In the genomic region with DNA sequence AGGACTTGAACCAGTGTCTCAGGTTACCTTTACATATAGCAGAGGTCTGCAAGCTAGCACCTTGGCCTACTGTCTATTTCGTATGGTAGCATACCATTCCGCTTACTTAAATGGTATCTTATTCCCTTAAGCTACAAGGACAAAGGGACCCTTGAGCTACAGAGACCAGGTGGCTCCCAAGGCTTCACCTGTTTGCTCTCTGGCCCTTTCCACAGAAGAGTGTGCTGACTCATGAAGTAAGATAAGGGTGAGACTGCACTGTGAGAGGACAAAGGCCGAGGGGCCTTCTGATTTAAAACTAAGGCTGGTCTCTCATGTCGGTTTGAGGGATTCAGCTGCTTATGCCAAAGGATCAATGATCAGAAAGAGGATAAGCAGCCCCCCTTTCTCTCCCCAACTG, we compare ENCODE assay signal across 22 mouse cellular contexts. TPM values are rescaled to one million over a fixed set of nuclear protein-coding genes. Genes with fewer than 3 reads are reported as not detected.
DNase-seq lines count a peak whose midpoint lies in the region; ATAC-seq and TF ChIP-seq lines count a peak whose summit lies in the region.
"Had no signal": no experiment of that assay in that cellular context is flagged by ENCODE, and none has a peak within 500 bp of the region (broad histone marks: within the 10 kb centered on the region; RNA-seq: fewer than 3 reads in every experiment).

No protein-coding gene starts in this region.

- H3K4me3 ChIP-seq in MEL (ENCODE audit: control insufficient read depth in 1 of 2, insufficient read depth in 1 of 2, low read depth in 2 of 2, low read length in 2 of 2) = no peak overlapping the region
- H3K4me3 ChIP-seq in intestine, embryonic 16.5 days (ENCODE audit: low read length) = no peak overlapping the region
- H3K4me3 ChIP-seq in stomach, embryonic 15.5 days (replicated peaks) = no peak overlapping the region
- H3K4me3 ChIP-seq: forebrain, embryonic 10.5 days; forebrain, embryonic 13.5 days; heart, embryonic 13.5 days had no signal

- TF ChIP-seq CTCF in MEL (IDR thresholded peaks at IDR 0.05 in 2 of 3, conservative IDR thresholded peaks at IDR 0.05 in 1 of 3; ENCODE audit: control insufficient read depth in 1 of 3, insufficient read depth in 1 of 3, low read depth in 2 of 3, low read length in 3 of 3, poor library complexity in 1 of 3, severe bottlenecking in 1 of 3) = no peak

- ATAC-seq in intestine, embryonic 16.5 days = peak; percentile 95
- 0 out of 2 replicates have a peak, but pooled peaks have one; percentile 60 for ATAC-seq in stomach, embryonic 15.5 days (ENCODE audit: insufficient read depth, low FRiP score, low read depth)
- ATAC-seq: forebrain, embryonic 13.5 days; forebrain, embryonic 16.5 days; Patski had no signal

- peaks cover 2 to 7% of the 10 kb centered on the region in 2 experiments; a peak in 3 of 4 replicates for H3K4me1 ChIP-seq in MEL (ENCODE audit: control insufficient read depth in 1 of 2, insufficient read depth in 2 of 2, low read length in 2 of 2)
- H3K4me1 ChIP-seq in intestine, embryonic 16.5 days (ENCODE audit: control insufficient read depth, insufficient read depth, low read length) = no peaks in the 10 kb centered on the region
- H3K4me1 ChIP-seq in stomach, embryonic 15.5 days = no peaks in the 10 kb centered on the region
- H3K4me1 ChIP-seq: forebrain, embryonic 10.5 days; forebrain, embryonic 13.5 days; heart, embryonic 13.5 days had no signal

- no peak overlapping the region for H3K27ac ChIP-seq in MEL (ENCODE audit: control insufficient read depth, low read depth, low read length)
- peak overlapping the region; percentile 54; the same call in 1 of the 2 replicates for H3K27ac ChIP-seq in intestine, embryonic 16.5 days (ENCODE audit: low read length)
- no peak overlapping the region for H3K27ac ChIP-seq in stomach, embryonic 15.5 days
- H3K27ac ChIP-seq: forebrain, embryonic 10.5 days; forebrain, embryonic 13.5 days; heart, embryonic 13.5 days; hindbrain, embryonic 14.5 days had no signal

- peaks cover 0 to 5% of the 10 kb centered on the region in 2 experiments; a peak in 2 of 4 replicates for H3K36me3 ChIP-seq in MEL (ENCODE audit: control insufficient read depth in 1 of 2, insufficient read depth in 2 of 2, low read length in 2 of 2)
- no peaks in the 10 kb centered on the region for H3K36me3 ChIP-seq in intestine, embryonic 16.5 days (ENCODE audit: control insufficient read depth, insufficient read depth, low read length)
- H3K36me3 ChIP-seq in stomach, embryonic 15.5 days = no peaks in the 10 kb centered on the region
- H3K36me3 ChIP-seq: forebrain, embryonic 10.5 days; heart, embryonic 13.5 days had no signal

- 70% methylated on average over 4 of the region's 4 CpGs for WGBS in intestine, embryonic 16.5 days
- WGBS in stomach, embryonic 15.5 days = 77% methylated on average over 4 of the region's 4 CpGs

- no peak overlapping the region for H3K9ac ChIP-seq in MEL (ENCODE audit: control insufficient read depth, low read depth, low read length, poor library complexity, severe bottlenecking)
- H3K9ac ChIP-seq in intestine, embryonic 16.5 days (ENCODE audit: low read depth, low read length) = no peak overlapping the region
- H3K9ac ChIP-seq in stomach, embryonic 15.5 days = no peak overlapping the region
- H3K9ac ChIP-seq: forebrain, embryonic 13.5 days; heart, embryonic 13.5 days; hindbrain, embryonic 14.5 days had no signal

- H3K4me2 ChIP-seq in intestine, embryonic 16.5 days (ENCODE audit: low read depth, low read length) = no peak overlapping the region
- no peak overlapping the region for H3K4me2 ChIP-seq in stomach, embryonic 15.5 days
- H3K4me2 ChIP-seq: forebrain, embryonic 13.5 days; heart, embryonic 13.5 days; hindbrain, embryonic 14.5 days had no signal

- DNase-seq in MEL (ENCODE audit: low read depth, low spot score) = peak; percentile 1
- DNase-seq in yolk sac, embryonic 10.5 days (ENCODE audit: low spot score) = peak; percentile 41
- no peak for DNase-seq in gastrocnemius, adult 8-10 months (ENCODE audit: low spot score in 2 of 2)
- no peak for DNase-seq in lung, adult 18-20 months
- DNase-seq in lung, postnatal 14 days = no peak
- DNase-seq: adrenal gland, postnatal 10 days; adrenal gland, postnatal 36 days; cerebellum, adult 18-20 months; cerebellum, adult 9-10 months; cerebellum, postnatal 14 days; gastrocnemius, postnatal 14 days; heart, adult 18-20 months; heart, postnatal 14 days; heart, postnatal 4 days had no signal

- TF ChIP-seq POLR2A in MEL (IDR thresholded peaks at IDR 0.05; ENCODE audit: control insufficient read depth in 1 of 2, insufficient read depth in 1 of 2, low read depth in 1 of 2, low read length in 2 of 2, poor library complexity in 1 of 2) = no peak

- no peak for TF ChIP-seq RAD21 in MEL (IDR thresholded peaks at IDR 0.05; ENCODE audit: low read depth, low read length)

- H3K9me3 ChIP-seq in MEL (replicated peaks; ENCODE audit: insufficient read depth, low read length) = no peaks in the 10 kb centered on the region
- H3K9me3 ChIP-seq in intestine, embryonic 16.5 days (ENCODE audit: control insufficient read depth, low read length) = no peaks in the 10 kb centered on the region
- no peaks in the 10 kb centered on the region for H3K9me3 ChIP-seq in stomach, embryonic 15.5 days
- H3K9me3 ChIP-seq: forebrain, embryonic 10.5 days; forebrain, embryonic 13.5 days; heart, embryonic 13.5 days had no signal

- no peaks in the 10 kb centered on the region for H3K79me2 ChIP-seq in MEL (ENCODE audit: control insufficient read depth, insufficient read depth, low read length, poor library complexity)

- H3K27me3 ChIP-seq in MEL (ENCODE audit: control insufficient read depth in 1 of 2, insufficient read depth in 2 of 2, low read length in 2 of 2) = no peaks in the 10 kb centered on the region; a peak in 1 of 4 replicates
- 0 out of 2 replicates have a peak, but pooled peaks cover 2% of the 10 kb centered on the region for H3K27me3 ChIP-seq in intestine, embryonic 16.5 days (replicated peaks; ENCODE audit: control insufficient read depth, insufficient read depth, low read length)
- H3K27me3 ChIP-seq in stomach, embryonic 15.5 days (replicated peaks) = no peaks in the 10 kb centered on the region
- H3K27me3 ChIP-seq: forebrain, embryonic 13.5 days; heart, embryonic 13.5 days had no signal

- TF ChIP-seq EP300 in MEL (IDR thresholded peaks at IDR 0.05; ENCODE audit: low read depth in 1 of 2, low read length in 2 of 2) = no peak

TF ChIP-seq in MEL, 35 proteins besides CTCF, POLR2A, EP300 and RAD21:
- TF ChIP-seq BHLHE40 (IDR thresholded peaks at IDR 0.05; ENCODE audit: borderline replicate concordance, low read depth, low read length) (no peak), POLR2AphosphoS2 (IDR thresholded peaks at IDR 0.05; ENCODE audit: low read length) (no peak), MYB (IDR thresholded peaks at IDR 0.05; ENCODE audit: low read depth, low read length) (no peak), TAL1 (IDR thresholded peaks at IDR 0.05; ENCODE audit: low read length) (no peak), MAX (IDR thresholded peaks at IDR 0.05; ENCODE audit: low read length) (no peak)
TF ChIP-seq in MEL: peak in this region for 0.

RNA-seq across cellular contexts. Expression of a gene that starts 15.1 kb away (rescaled TPM):
- total RNA-seq in MEL (2012; rRNA removed) = 5.7 and 8.2 TPM in 2 replicates
- polyA plus RNA-seq in MEL (2012; ENCODE audit: insufficient read depth in 1 of 2, insufficient read length in 2 of 2, low read depth in 1 of 2, low replicate concordance in 2 of 2, missing spikeins in 1 of 2) = 1 to 10 TPM in 1 of 2 experiments, not detected in 1; 3.6 TPM
- 4.8 and 4.9 TPM in 2 replicates for polyA plus RNA-seq in intestine, embryonic 16.5 days (2015; fragmentation: Nextera tagmentation; extraction: Ambion mirVana)
- polyA plus RNA-seq in stomach, embryonic 15.5 days (2015; fragmentation: Nextera tagmentation; extraction: Ambion mirVana) = 4.8 and 5.9 TPM in 2 replicates
- total RNA-seq in gastrocnemius, adult 8-10 months (2022) = 1 to 10 TPM; 1.7 to 3.8 (median 3.5) TPM

RNA-seq across cellular contexts. Expression of a gene that starts 52.1 kb away (rescaled TPM):
- total RNA-seq in MEL (2012; rRNA removed) = not detected in 2 replicates
- polyA plus RNA-seq in MEL (2012; ENCODE audit: insufficient read depth in 1 of 2, insufficient read length in 2 of 2, low read depth in 1 of 2, low replicate concordance in 2 of 2, missing spikeins in 1 of 2) = under 1 TPM in 1 of 2 experiments, not detected in 1; 0.28 TPM
- polyA plus RNA-seq in intestine, embryonic 16.5 days (2015; fragmentation: Nextera tagmentation; extraction: Ambion mirVana) = 2.5 and 3.2 TPM in 2 replicates
- 12.7 and 14.9 TPM in 2 replicates for polyA plus RNA-seq in stomach, embryonic 15.5 days (2015; fragmentation: Nextera tagmentation; extraction: Ambion mirVana)
- total RNA-seq in gastrocnemius, adult 8-10 months (2022) = under 1 TPM in 3 of 4 experiments, not detected in 1; 0.16 to 0.52 (median 0.34) TPM
- polyA plus RNA-seq: Patski had no signal

RNA-seq across cellular contexts. Expression of a gene that starts 53.8 kb away (rescaled TPM):
- total RNA-seq in MEL (2012; rRNA removed) = 32.3 and 38.2 TPM in 2 replicates
- 100 to 1,000 TPM in 1 of 2 experiments, 10 to 100 TPM in 1; 50.0 to 136 TPM for polyA plus RNA-seq in MEL (2012; ENCODE audit: insufficient read depth in 1 of 2, insufficient read length in 2 of 2, low read depth in 1 of 2, low replicate concordance in 2 of 2, missing spikeins in 1 of 2)
- 65.4 and 65.9 TPM in 2 replicates for polyA plus RNA-seq in intestine, embryonic 16.5 days (2015; fragmentation: Nextera tagmentation; extraction: Ambion mirVana)
- polyA plus RNA-seq in stomach, embryonic 15.5 days (2015; fragmentation: Nextera tagmentation; extraction: Ambion mirVana) = 56.5 and 57.3 TPM in 2 replicates
- total RNA-seq in gastrocnemius, adult 8-10 months (2022) = 10 to 100 TPM; 15.3 to 19.5 (median 18.4) TPM

Comparison
In these comparisons a context has a peak if more than half of its experiments do, and no peak if none do; other contexts are left out.
1. DNase-seq: peak in MEL (single experiment) and yolk sac, embryonic 10.5 days (single experiment); none in gastrocnemius, adult 8-10 months (0 of 2), lung, adult 18-20 months (0 of 2) and lung, postnatal 14 days (single experiment).